Mouse (Mus musculus) ovary, postnatal 36 days (tissue): ENCODE results near the gene Cacnb1.

Source experiments
- DNase-seq: peaks from one replicate; pipeline ENCODE4 v3.0.0; 2022; ENCODE audit warnings: low spot score, mixed read lengths

Cacnb1 gene

DNA sequence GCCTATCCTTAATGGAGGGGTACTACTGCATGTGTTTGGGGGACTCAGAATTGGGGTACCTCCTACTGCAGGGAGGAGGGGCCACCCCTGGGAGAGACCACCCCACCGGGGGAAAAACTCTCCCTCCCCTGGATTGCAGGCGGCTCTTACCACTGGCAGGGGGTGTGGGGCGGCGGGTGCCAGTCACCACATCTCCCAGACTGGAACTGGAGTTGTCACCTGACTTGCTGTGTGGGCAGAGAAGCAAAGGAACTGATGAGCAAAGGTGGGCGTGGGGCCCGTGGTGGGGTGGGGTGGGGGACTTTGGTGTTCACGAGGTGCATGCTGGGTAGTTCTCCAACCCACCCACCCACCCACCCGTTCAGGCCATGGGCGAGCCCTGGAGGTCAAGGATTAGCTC, 11.1 kb downstream of the Cacnb1 start:
- DNase-seq: no peak

DNA sequence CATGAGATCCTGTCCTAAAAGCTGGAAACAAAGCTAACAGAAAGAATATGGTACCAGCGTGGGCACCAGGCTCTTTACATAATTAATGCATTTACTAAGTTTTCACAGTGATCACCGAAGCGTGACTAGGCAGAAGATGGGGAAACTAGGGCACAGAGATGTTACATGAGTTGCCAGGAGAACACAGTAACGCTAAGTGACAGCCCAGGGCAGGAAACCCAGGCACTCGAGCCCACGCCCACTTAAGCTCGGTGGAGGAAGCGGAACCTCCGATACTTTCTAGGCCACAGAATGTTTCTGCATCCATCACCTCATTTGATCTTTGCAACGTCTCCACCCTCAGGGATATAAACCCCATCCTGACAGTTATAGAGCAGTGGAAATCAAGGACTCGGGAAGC, 14.7 kb downstream of the Cacnb1 start:
- no peak for DNase-seq

DNA sequence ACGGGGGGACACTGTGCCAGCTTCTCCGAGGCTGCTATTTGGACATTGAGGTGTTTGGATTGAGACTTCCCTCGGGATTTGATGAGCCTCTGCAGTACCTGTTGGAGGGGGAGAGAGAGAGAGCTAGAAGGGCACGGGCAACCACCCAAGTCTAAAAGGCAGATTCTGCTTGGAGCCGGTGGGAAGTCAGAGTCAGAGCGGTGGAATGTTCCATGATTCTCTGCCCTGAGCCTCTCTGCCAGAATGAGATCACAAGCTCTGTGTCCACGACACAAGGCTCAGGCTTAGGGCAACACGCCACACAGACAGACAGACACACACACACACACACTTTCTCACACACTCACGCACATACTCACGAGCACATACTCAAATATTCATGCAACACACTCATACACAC, 17.1 kb downstream of the Cacnb1 start:
- DNase-seq: no peak

DNA sequence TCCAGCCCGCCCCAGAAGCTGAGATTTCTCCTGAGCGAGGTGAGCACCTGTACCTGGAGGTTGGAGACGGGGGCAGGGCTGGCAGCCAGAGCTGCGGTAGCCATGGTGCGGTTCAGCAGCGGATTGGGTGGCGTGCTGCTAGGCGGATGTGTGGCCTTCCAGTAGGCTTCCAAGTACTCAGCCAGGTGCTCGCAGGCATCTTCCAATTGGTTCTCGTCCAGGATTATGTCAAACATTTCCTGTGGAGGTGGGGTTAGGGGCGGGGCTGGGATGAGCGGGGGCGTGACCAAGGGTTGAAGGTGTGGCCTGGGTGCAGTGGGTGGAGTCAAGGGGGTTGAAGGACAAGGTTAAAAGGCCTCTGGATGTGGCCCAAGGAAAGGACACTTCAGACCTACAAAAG, 17.8 kb downstream of the Cacnb1 start:
- DNase-seq: no peak

DNA sequence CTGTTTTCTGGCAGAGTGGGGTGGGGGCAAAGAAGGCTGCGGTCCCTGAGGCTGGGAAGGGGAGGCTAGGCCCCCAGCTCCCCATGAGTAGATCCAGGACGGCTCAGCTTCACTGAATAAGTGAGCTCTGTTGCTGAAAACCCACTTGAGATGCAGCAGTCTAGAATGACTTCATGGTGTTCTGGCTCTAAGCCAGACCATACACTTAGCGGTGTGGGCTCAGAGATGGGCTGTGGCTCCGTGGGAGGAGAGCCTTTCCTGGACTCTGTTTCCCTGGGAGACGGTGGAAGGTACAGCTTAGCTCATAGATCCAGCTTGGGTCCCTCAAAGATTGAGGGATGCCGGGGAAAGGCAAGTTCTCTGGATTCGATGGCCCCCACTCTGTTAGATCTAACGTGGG, 18.7 kb downstream of the Cacnb1 start:
- no peak for DNase-seq

DNA sequence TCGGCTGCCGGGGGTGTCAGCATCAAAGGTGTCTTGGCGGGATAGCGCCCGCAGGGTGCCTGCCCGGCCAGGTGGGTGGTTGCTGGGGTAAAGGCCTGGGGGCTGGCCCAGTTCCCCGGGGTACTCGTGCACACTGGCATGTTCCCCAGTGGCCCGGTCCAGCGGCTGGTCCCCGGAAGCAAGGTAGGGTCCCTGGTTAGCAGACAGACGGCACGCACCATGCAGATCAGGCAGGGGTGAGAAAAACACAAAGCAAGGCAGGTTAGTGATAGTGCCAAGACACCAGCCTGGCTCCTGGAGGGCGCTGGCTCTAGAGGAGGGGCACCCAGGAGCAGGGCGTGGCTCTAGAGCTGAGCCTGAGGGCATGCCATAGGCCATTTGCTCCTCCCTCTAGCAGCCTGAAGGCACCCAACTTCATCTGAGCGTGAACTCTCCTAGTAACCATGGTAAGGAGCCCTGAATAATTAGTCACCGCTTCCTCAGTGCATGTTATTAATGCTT, 19.6 kb downstream of the Cacnb1 start:
- no peak for DNase-seq

DNA sequence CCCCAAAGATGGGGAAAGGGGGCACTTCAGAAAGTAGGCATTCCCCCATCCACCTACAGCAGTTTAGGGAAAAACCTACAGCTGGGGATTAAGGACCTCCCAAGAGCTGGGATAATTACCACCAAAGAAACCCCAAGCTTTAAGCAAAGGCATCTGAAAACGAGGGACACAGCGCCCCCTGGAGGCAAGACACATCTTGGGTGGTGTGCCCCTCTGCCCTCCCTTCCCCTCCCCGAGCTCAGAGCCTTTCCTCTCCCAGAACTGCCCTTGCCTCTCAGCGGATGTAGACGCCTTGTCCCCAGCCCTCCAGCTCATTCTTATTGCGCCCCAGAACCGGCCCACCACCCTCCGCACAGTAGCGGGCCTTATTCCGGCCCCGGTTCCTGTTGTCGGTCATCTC, 20.2 kb downstream of the Cacnb1 start:
- DNase-seq: peak; percentile 68

DNA sequence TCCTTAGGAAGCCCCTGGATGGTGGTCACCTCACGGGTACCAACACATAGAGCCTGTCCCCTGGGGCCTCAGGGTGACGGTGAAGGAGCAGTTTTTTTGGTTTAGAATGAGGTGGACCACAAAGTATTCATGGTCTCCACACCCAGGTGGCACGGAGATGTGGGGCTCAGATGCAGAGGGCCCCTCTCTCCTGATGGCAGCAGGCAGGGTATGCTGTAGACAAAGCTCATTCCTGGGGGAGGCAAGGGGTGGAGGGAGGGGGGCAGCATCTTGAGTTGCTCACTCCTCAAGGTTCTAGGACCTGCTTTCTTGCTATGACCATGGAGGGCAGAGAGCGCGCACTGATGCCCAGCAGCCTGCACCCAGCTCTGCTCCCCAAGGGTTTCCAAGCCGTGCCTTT, 20.8 kb downstream of the Cacnb1 start:
- DNase-seq: no peak

DNA sequence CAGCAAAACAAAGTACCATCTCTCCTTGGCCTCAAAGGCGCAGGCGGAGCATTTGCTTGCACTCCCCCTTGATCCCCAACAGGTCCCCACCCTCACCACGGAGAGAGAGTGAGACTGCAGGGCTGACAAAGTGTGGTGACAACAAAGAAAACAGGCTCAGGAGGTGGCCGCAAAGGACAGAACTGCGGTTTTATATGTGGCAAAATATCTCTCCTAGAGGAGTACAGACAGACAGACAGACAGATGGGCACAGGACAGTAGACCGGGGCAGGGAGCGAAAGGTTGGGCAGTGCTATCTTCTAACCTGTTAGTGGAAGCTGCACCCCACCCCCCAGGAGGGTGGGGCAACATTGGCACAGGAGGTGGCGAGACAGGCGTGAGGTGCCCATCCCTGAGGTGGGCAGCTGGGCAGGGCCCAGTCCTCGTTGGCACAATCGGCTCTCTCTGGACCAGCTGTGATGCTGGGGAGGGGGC, 21.4 kb downstream of the Cacnb1 start:
- no peak for DNase-seq

DNA sequence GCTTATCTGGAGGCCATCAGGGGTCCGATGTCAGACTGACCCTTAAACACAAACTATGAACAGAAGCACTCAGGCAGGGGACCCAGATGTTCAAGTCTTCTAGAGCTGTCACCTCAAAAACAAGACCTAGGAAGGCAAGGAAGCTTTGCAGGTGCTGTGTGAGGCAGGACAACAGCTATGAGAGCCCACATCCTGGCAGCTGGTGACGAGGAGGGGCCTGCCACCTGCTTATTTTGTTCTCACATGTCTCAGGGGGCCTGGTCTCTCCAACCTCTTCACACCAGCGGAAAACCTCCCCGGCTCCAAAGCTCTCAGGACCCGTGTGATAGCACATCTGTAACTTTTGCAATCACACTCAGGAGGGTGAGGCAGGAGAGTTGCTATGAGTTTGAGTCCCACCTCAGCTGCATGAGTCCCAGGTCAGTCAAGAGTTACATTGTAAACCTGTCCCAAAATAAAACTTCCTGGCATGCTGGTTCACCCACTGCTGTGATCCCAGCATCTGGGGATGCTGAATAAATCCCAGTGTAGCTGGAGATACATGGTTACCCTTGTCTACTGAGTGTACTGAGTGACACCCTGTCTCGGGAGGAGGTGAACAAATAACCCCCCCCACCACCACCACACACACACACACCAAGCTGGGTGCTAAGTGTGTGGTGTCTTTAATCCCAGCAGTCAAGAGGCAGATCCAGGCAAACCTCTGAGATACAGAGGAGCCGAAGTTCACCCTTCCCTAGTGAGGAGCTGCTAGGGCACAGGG, 22.3 kb downstream of the Cacnb1 start:
- no peak for DNase-seq

DNA sequence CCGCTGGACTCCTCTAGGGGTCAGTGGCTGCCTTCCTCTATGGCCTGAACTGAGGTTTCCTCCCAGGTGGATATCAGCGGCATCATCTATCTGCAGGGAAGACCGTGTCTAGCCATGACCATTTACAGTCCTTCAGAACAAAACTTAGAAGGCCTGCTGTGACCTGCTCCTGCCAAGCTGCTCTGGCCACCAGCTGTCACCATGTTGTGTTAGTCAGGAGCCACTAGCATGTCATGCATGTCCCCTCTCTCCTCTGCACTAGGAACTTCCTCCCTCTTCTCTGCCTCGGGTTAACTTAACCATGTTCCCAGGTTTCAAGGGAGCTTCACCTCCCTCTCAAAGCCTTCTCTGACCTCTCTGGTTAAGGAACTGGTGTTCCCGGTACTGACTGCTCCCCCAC, 23.1 kb downstream of the Cacnb1 start:
- no peak for DNase-seq

DNA sequence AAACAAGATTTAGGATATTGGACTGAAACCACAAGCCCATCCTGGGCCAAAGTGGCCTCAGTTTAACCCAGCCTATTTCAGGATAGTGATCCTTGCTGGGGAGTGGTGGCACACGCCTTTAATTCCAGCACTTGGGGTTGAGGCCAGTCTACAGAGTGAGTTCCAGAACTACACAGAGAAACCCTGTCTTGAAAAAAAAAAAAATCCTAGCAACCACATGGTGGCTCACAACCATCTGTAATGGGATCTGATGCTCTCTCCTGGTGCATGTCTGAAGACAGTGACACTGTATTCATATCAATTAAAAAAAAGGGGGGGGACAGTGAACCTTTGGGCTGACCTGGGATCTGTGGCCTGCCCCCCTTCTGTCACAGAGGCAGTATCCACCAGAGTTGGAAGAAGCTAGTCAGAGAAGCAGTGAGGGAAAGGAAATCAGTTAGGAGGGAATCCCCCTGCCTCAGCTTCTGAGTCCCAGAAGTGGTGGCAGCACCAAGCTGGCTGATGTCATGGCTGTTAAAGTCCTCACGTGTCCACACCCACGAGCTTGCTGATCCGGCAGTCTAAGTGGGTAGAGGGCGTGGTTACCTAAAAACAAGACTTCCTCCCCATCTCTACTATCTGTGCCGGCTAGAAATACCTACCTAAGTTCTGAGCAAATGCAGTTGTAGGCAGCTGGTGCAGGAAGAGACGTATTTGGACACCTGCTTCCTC, 23.8 kb downstream of the Cacnb1 start:
- no peak for DNase-seq

DNA sequence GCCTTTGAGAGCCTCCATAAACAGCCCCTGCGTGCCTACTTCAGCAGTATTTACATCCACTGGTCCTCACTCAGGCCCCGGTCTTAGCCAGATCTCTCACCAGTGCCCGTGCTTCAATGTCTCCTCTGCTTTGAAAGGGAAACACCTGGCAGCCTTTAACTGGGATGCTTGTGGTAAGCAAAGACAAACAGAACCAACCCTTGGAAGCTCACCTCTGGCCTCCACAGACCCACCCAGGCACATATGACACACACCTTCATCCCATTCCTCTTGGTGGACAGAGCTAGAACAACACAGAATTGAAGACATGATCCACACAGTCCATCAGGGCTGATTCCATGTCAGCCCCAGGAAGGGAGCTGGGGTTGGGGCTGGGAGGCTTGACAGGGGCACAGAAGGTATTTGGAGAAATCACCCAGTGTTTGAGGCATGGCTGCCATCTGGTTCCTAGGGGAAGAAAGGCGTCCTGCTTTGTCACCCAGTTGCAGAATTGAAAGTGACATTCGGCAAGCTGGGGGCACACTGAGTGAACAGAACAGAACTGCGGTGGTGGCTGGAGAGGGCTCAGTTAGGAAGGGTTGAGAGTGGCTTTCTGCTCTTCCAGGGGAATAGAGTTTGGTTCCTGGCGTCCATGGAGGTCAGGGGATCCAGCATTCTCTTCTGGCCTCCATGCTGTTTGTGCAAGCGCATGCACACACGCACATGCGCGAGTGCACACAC, 24.6 kb downstream of the Cacnb1 start:
- DNase-seq: no peak

DNA sequence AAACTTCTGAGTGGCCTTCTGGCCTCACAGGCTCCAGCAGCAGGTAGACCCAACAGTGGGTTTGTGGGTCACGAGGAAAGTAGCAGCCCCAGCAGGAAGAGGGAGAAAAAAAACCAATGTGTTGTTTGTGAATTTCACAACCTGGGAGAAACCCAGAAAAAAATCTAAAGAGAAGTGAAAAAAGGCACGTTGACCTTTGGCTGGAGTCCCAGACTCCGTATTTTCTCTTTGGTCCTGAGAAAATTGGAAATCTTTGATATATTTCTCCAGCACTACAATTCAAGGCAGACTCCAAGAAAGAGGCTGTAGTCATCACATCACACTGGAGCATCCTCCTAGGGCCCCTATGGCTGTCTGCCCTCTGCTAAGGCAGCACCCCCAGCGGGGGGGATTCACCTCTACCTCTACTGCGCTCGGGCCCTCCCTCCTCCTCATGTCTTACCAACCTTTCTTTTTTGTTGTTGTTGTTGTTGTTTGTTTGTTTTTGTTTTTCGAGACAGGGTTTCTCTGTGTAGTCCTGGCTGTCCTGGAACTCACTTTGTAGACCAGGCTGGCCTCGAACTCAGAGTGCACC, 25.4 kb downstream of the Cacnb1 start:
- DNase-seq: no peak

DNA sequence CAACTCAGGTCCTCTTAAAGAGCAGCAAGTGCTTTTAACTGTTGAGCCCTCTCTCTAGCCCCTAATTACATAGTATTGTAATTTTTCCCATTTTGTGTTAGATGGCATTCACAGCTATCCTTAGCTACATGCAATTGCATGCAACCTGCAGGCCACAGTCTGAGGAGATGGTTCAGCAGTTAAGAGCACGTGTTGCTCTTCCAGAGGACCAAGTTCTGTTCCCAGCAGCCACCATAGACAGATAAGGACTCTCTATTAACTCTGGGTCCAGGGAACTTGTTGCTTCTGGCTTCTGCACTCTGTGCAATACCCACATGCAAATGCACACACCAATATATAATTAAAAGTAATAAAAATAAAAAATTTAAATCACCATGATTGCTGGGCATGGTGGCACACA, 26.1 kb downstream of the Cacnb1 start:
- DNase-seq: no peak

DNA sequence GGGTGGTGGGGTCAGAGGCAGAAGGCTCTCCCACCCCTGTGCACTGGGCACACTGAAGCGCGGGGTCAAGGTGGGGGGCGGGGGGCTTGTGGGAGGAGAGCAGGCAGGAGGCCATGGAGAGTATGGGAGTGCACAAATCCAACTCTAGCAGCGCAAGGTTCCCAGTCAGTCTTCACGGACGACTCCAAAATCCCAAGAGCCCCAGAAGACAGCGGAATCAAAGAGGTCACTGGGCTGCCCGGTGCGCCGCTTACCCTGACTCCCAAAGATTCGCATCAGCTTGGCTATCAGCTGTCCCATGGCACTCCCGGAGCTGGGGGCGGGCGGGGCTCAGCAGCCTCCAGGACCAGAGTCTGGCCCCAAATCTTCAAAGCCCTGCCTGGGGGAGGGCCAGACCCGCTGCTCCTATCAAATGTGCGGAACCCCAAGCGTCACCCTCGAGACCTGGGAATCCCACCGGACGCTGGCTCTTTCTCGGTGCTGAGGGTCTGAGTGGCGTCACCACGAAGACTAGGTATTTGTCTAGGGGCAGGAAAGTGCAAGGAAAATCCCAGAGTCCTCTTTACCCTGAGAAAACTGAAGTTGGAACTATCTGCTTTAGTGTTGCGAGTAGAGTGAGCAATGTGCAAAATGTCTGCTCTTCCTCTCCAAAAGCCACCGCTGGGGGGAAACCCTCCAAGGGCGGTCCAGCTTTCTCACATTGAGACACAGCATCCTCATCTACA, 27.1 kb downstream of the Cacnb1 start, which contains the start of gene Arl5c:
Gene Arl5c, minus strand, starts transcription at position 618 of the 725 bp plus-strand sequence.
- peak; percentile 56 for DNase-seq

DNA sequence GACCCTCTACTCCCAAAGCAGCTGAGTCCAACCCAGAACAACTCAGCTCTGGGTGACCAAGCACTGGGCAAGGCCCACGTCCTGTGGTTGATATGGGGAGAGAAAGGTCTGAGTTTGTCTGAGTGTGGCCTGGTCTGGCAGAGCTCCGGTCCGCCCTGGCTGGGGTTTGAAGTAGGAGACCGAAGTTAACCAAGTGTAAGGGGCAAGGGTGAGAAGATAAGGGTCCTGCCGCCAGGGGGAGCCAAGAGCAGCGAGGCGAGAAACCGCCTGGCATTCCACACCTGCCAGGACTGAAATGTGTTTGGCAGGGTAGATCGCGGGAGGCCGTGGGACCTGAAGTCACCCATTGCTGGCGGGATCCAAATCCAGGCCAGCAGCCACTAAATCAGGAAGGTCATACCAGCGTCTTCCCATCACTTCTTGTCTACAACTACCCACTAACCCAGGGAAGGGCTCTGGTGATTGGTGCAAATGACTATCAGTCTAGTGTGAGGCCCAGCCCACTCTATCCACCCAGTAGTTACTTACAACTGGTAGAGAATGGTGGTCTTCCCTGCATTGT, 28.2 kb downstream of the Cacnb1 start:
- peak; percentile 80 for DNase-seq

DNA sequence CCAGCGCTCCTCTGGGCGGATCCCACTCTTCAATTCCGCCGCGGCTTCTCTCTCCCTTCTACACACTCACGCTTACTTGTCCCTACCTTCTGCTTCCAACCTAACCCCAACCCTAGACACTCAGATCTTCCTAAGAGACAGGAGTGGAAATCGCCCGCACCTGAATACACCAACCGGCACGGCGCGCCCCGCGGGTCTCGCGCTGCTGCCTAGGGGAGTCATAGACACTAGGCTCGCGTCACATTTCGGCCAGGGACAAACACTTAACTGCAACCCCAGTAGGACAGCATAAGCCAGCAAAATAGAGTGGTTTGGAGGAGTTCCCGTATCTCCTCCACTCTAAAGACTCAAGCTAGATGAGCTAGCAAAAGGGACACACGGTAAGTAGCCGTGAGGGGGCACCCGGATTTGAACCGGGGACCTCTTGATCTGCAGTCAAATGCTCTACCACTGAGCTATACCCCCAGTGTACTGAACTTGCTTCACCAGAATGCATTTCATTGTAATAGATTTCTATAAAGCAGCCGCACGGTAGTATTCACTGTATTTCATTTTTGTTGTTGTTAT, 34.2 kb downstream of the Cacnb1 start:
- DNase-seq: peak; percentile 85

DNA sequence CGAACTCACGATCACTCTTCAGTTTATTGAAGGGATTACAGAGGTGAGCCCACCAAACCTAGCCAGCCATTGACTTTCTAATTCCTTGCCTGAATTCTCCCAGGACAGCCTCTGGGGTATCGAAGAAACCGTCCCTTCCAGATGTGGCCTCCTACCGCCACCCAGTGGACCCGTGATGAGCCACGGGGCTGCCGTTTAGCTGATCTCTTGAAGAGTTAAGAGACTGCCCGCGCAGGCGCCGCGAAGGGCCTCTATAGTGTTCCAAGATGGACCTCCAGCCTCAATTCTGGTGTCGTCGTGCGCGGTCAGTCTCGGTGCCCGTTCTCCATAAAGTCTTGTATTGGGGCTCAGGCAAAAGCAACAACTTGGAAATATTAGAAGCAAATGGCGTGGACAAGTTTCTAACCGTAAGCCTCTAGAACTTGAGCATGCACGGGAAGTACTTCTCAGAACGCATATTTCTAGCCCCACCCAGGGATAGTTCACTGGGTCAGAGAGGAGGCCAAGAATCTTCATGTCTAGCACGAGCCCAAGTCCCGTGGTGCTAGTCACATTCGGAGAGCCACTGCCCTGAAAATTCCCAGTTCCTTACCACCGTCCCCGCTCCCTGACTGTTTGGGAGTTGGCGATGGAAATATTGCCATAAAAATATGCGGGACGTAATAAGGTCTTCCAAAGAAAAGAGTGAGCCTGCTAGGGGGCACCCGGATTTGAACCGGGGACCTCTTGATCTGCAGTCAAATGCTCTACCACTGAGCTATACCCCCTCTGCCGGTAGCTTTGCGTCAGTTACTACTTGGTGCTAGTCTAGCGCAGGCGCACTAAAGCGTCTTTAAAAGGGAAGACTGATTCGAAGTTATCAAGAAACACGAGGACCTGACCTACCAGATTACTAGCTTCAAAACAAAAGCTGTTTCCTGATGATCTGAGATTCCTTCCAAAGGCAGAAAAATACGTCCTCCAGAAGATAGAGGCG, 35.0 kb downstream of the Cacnb1 start:
- DNase-seq: peak; percentile 92
